Mouse (Mus musculus) olfactory bulb, adult 2 months (tissue): ENCODE data around the gene Zyx.

ENCODE experiments used
- CTCF ChIP-seq: fragments of 200-500 bp; IDR thresholded peaks from 2 replicates; pipeline ENCODE4 v1.5.1; 2012; ENCODE audit warnings: low read depth, mild to moderate bottlenecking, low read length, moderate library complexity; ENCODE audit not compliant: insufficient read depth
- POLR2A ChIP-seq: fragments of 200-500 bp; IDR thresholded peaks from 2 replicates; pipeline ENCODE4 v1.6.1; 2012; ENCODE audit warnings: mild to moderate bottlenecking, low read depth, low read length, moderate library complexity; ENCODE audit not compliant: insufficient read depth

DNA sequence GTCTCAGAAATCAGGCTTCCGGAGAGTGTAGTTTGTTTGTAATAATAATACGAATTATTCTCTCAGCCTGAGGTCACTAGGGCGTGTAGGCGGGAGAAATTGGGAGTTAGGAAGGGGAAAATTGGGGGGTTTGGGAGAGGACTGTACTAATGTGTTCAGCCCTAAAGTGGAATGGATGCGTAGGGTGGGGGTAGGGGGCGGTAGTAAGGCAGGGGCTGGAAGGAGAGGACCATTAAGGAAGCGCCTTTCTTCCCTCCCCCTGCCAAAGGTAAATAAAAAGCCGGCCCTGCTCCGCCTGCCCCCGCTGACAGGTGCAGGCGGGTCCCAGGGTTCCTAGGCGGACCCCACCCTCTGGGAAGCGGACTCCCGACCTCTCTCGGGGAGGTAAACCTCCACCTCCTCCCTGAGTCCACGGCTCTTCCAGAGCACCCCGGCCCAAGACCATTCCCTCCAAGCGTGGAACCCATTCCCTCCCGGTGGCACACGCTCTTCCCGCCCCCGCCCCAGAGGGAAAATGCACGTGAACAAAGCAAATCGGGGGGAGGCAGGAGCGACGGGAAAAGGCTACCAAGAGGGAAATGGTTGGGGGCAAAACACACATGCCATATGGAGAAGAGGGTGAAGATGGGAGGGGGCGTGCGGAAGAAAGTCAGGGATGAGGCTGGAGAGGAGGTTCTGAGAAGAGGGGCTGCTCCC lies 25.9 kb upstream of the Zyx start:
- TF ChIP-seq CTCF (no peak), POLR2A (0 out of 2 replicates have a peak, but pooled peaks have one; percentile 43)
